Mouse (Mus musculus) bone marrow, adult 2 months (tissue): ENCODE data around the gene Hoxd9. TPM values are rescaled to one million over a fixed set of nuclear protein-coding genes. Genes with fewer than 3 reads are reported as not detected.

Experiments
- H3K27ac ChIP-seq: fragments of 200-500 bp; 2 replicates; pipeline ENCODE4 v1.5.1; 2012; ENCODE audit warnings: low read depth, mild to moderate bottlenecking, control low read depth, inconsistent platforms, low read length; ENCODE audit not compliant: control insufficient read depth, poor library complexity, insufficient read depth
- H3K4me1 ChIP-seq: fragments of 200-500 bp; 2 replicates; pipeline ENCODE4 v1.6.1; 2011; ENCODE audit warnings: low read length; ENCODE audit not compliant: control insufficient read depth, insufficient read depth
- H3K4me3 ChIP-seq: fragments of 200-500 bp; replicated peaks from 2 replicates; pipeline ENCODE3; 2011; ENCODE audit warnings: mild to moderate bottlenecking, low read depth, low read length, control low read depth; ENCODE audit not compliant: control insufficient read depth
- CTCF ChIP-seq: fragments of 200-500 bp; IDR thresholded peaks from 2 replicates; pipeline ENCODE4 v1.5.1; 2011; ENCODE audit warnings: low read length, control low read depth; ENCODE audit not compliant: control insufficient read depth, insufficient read depth
- POLR2A ChIP-seq: fragments of 200-500 bp; IDR thresholded peaks from 2 replicates; pipeline ENCODE4 v1.6.1; 2011; ENCODE audit warnings: low read depth, mild to moderate bottlenecking, control low read depth, low read length, borderline replicate concordance; ENCODE audit not compliant: control insufficient read depth
- WGBS: fragments of 180-500 bp; shearing (Covaris S2); methylation state at CpG from one replicate; pipeline ENCODE4 v1.1.7; 2018; 5-methylcytosine and 5-hydroxymethylcytosine counted together
- polyA plus RNA-seq: library from polyadenylated mRNA; stranded (reverse); fragments of >200 nt; gene quantifications from 2 replicates; pipeline ENCODE4 v1.2.4, GENCODE M21; 2011; ENCODE audit warnings: low replicate concordance; ENCODE audit not compliant: missing spikeins, insufficient read depth, insufficient read length

The Hoxd9 gene
- polyA plus RNA-seq, 1 experiment, result not detected

GRCm38 (mm10) chr2:74709465-74710419, 12.2 kb downstream of the Hoxd9 start:
- no peak overlapping the region for H3K27ac ChIP-seq
- WGBS, result 18% methylated on average over 5 of the region's 5 CpGs
- TF ChIP-seq POLR2A (no peak), CTCF (no peak)
- H3K4me1 ChIP-seq, result no peaks in the 10 kb centered on the region
- H3K4me3 ChIP-seq, result no peak overlapping the region

DNA sequence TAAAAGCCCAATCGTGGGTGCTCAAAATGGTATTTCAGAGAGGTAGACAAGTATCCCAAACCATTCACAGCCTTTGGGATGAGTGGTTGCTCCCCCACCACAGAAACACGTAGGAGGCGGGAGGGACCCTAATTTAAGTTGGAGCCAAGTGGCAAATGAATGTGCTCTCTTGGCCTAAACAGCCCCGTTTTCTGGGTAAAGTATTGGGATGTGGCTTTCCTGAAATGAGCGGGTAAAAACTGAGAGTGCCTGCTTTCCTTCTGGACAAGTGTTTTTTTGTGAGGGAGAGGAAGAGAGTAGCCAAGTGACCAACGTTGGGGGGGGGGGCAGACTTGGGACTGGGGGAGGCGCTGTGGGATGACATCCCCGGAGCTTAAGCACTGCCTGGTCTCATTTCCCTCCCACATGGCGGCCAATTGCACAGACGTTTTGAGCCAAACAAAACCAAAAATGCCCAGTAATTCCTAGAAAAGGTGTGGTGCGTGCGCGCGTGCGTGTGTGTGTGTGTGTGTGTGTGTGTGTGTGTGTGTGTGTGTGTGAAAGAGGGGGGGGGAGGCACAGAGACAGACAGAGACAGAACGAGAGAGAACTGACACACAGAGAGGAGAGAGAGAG, 13.5 kb downstream of the Hoxd9 start:
- 10% methylated on average over 16 of the region's 16 CpGs for WGBS
- H3K4me3 ChIP-seq, result no peak overlapping the region
- no peak for TF ChIP-seq POLR2A
- no peak for TF ChIP-seq CTCF
- no peaks in the 10 kb centered on the region; the same call in 1 of the 2 replicates for H3K4me1 ChIP-seq
- H3K27ac ChIP-seq, result no peak overlapping the region

DNA sequence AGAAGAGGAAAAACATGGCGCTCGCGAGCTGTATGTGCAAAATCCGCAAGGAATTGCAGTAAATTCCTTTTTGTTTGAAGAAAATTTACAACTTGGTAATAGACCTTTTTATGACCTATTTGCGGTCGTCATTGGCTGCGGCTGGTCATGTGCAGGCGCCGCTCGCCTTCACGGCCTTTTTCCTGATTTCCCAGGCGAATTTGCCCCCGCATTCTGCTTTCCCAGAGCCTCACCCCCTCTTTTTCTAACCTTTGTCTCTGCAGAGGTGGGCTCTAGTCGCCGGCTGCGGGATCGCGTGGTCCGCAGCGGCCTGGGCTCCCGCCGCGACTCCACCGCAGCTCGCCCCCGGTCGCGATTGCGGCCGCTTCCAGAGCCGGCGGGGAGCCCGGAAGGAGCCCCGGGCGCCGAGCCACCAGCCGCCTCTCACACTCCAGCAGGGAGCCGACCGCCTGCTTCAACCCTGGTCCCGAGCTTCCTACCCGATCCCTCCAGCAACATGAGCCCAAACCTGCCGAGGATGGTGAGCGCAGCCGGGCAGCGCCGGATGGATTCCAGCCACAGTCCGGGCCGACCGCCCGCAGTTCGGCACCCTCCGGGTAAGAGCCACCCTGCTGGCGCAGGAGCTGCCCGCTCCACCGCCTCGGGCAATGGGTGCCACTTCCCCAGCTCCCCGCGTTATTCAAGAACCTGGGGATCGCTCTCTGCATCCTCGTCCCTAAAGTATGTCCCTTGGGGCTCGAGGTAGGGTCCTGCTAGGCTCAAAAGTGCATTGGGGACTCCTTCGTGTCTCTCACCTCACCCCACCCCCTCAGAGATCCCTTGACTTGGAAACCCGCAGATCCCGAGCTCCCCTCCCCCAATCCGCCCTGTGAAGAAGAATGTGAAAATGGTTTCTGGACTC, 14.4 kb downstream of the Hoxd9 start, which contains the start of the genes Hoxd3 and Hoxd4:
Hoxd3 (plus strand) TSS at position 207 of the 901 bp plus-strand sequence.
Hoxd4 (plus strand) TSS at position 209 of the 901 bp plus-strand sequence.
- Histone ChIP-seq H3K4me1 (no peaks in the 10 kb centered on the region; the same call in 1 of the 2 replicates), H3K4me3 (no peak within 1 kb of the TSS), H3K27ac (no peak within 1 kb of the TSS; the same call in 1 of the 2 replicates)
- 3% methylated on average over 65 of the region's 65 CpGs for WGBS
- no peak for TF ChIP-seq CTCF
- no peak for TF ChIP-seq POLR2A

DNA sequence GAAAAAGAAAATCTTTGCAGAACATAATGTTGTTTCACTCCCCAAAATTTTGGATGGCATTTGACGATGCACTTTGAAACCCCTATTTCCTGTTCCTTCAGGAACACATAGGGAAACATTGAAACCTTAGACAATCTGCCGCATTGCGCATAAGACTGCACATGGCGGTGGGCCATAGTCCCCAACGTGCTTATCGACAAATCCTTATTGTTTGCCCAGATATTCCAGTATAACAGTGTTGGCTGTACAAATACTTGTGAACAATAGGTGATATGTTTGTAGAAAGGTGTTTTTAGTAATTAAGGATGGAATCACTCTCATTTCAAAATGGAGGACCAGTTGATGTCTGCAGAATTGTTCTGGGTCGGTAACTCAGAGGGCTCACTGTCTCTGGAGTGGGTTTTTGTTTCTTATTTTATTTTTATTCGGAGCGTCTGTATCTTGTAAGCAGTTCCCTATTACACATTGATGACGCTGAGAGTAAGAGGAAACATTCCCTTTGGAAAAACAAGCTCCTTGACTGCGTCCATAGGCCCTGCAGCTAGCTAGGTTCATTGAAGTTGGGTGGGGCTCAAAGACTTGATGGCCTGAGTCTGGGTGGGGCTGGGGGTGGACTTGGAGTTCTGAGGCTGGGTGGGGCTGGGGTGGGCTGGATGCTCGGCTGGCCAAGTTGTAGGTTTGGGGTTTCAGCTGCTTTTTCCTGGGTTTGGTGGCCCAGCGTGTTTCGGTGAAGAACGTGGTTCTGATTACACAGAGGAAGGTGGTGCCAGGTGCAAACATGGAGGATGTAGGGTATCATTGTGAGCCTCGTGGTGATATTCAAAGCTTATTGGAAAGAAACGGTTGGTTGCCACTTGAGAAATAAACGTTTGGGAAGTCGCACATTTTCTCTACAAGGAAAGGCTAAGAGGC, 16.0 kb downstream of the Hoxd9 start:
- WGBS, result 22% methylated on average over 19 of the region's 19 CpGs
- no peak overlapping the region for H3K4me3 ChIP-seq
- H3K4me1 ChIP-seq, result no peaks in the 10 kb centered on the region; the same call in 1 of the 2 replicates
- TF ChIP-seq POLR2A, result no peak
- TF ChIP-seq CTCF, result no peak
- H3K27ac ChIP-seq, result no peak overlapping the region

DNA sequence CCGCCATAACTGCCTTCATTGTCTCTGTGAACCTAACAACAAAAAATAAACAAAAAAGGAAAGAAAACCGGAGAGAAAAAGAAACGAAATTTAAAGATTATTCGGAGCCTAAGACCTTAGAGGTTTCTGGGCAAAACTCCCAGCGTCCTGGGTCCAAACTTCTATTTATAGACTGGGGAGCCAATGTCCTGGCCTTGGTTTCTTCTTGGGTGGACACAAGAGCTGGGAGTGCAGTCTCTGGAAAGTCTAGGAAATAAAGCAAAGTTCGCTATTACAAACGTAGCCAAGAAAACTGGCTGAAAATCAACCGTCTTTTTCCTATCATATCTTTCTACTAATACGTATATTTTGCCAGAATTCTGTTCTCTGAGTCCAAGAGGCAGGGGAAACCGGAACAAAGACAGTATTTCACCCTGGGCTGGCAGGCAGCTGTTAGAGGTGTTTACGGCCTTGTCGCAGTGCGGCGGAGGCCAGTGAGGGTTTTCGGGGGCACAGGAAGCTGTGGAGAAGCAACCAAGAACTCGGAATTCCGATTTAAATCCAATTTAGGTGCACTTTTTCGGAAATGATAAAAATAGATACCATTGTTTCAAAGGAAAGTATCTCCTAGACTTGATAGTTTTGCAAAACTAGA, 16.7 kb downstream of the Hoxd9 start:
- WGBS, result 10% methylated on average over 18 of the region's 18 CpGs
- no peak overlapping the region for H3K4me3 ChIP-seq
- TF ChIP-seq CTCF (no peak), POLR2A (no peak)
- no peaks in the 10 kb centered on the region; the same call in 1 of the 2 replicates for H3K4me1 ChIP-seq
- no peak overlapping the region for H3K27ac ChIP-seq

- WGBS, result 4% methylated on average over 14 of the region's 14 CpGs
- TF ChIP-seq CTCF (no peak), POLR2A (no peak)
- Histone ChIP-seq H3K4me3 (no peak overlapping the region), H3K27ac (no peak overlapping the region; the same call in 1 of the 2 replicates), H3K4me1 (no peaks in the 10 kb centered on the region; the same call in 1 of the 2 replicates)
These were observed 17.4 kb downstream of the Hoxd9 start for GRCm38 (mm10) chr2:74714881-74715280.
